Mouse (Mus musculus): ENCODE results near the gene Slc2a10. TPM values are rescaled to one million over a fixed set of nuclear protein-coding genes. Genes with fewer than 3 reads are reported as not detected.

Slc2a10 gene
- polyA plus RNA-seq (2015; fragmentation: Nextera tagmentation; extraction: Ambion mirVana): 7.2 and 8.1 TPM in 2 replicates

DNA sequence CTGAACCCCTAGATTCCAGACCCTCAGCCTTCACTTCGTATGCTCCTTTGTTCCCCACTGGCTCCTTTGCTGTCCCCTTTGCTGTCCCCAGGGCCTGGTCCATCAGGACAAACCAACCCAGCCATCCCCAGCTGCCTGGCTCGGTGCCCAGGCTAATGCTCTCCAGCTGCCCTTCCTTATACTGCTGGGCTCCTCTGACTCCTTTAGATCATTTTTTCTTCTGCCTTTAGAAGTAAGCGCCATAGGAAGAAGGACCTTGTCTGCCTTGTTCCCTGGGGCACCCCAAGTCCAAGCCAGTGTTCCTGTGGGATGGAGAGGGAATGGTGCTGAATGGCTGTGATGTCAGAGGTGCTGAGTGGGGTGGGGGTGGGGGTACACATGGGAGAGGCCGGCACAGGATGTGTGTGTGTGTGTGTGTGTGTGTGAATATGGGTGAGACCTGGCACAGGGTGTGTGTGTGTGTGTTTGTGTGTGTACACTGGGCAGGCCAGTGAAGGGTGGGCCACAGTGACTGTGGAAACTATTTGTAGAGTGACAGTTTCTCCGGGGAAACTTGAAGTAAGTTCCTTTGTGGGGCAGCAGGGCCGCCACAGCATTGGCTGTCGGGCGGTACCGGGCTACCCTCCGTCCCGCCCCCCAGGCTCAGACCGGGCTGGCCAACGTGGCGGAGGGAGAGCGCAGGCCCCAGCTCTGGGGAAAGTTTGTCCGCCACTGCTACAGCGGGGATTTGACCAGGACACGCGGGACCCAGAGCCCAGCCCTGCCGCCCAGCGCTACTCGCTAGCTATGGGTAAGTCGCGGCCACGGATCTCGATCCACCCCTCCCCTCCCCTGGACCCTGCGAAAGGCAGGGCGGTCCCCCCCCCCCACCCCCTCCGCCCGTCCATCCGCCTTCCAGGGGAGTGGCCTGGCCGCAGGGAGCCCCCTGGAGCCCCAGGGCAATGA is at the start of gene Slc2a10:
TSS of gene Slc2a10 (plus strand) at position 529 of the 945 bp plus-strand sequence.
- Histone ChIP-seq H3K9me3 (no peaks in the 10 kb centered on the region), H3K4me2 (peak within 1 kb of the TSS; percentile 74), H3K4me1 (peaks cover 26% of the 10 kb centered on the region), H3K9ac (peak within 1 kb of the TSS; percentile 52; the same call in 1 of the 2 replicates), H3K27me3 (replicated peaks) (no peaks in the 10 kb centered on the region), H3K4me3 (replicated peaks) (peak within 1 kb of the TSS; percentile 49), H3K27ac (peak within 1 kb of the TSS; percentile 63; the same call in 1 of the 2 replicates), H3K36me3 (no peaks in the 10 kb centered on the region)
- ATAC-seq (ENCODE audit: insufficient read depth, low FRiP score, low read depth): peak; percentile 77
- 6% methylated on average over 26 of the region's 32 CpGs for WGBS

DNA sequence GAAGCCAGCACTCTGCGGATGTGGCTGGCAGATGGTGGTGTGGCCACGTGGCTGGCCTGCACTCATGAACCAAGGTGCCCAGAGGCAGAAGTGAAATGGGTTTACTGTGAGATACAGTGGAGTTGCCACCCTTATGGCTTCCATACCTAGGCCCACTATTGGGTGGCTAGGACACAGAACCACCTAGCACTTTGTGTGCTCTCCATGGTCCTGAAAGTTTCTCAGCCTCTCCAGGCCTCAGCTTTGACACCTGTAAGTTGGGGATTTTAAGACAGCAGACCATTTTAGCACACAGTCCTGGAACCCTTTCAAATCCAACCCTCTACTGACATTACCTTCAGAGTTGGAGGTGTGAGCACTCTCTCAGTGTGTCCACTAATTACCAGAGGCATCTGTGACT is 46.9 kb upstream of the Slc2a10 start:
- Histone ChIP-seq H3K27me3 (replicated peaks) (no peaks in the 10 kb centered on the region), H3K36me3 (no peaks in the 10 kb centered on the region), H3K4me1 (no peaks in the 10 kb centered on the region), H3K27ac (no peak overlapping the region), H3K9ac (no peak overlapping the region), H3K9me3 (no peaks in the 10 kb centered on the region), H3K4me2 (no peak overlapping the region), H3K4me3 (replicated peaks) (no peak overlapping the region)
- ATAC-seq (ENCODE audit: insufficient read depth, low FRiP score, low read depth): no peak
- WGBS: 58% methylated on average over 2 of the region's 2 CpGs

- Histone ChIP-seq H3K4me3 (replicated peaks) (no peak overlapping the region), H3K36me3 (no peaks in the 10 kb centered on the region), H3K9ac (no peak overlapping the region), H3K9me3 (no peaks in the 10 kb centered on the region), H3K4me1 (no peaks in the 10 kb centered on the region), H3K27me3 (replicated peaks) (no peaks in the 10 kb centered on the region), H3K27ac (no peak overlapping the region), H3K4me2 (no peak overlapping the region)
- no peak for ATAC-seq (ENCODE audit: insufficient read depth, low FRiP score, low read depth)
- 58% methylated on average over 5 of the region's 5 CpGs for WGBS
These were observed 45.4 kb upstream of the Slc2a10 start for GRCm38 (mm10) chr2:165458189-165458588.

- Histone ChIP-seq H3K27ac (no peak overlapping the region), H3K4me2 (no peak overlapping the region), H3K4me1 (no peaks in the 10 kb centered on the region), H3K9ac (no peak overlapping the region), H3K4me3 (replicated peaks) (no peak overlapping the region), H3K27me3 (replicated peaks) (no peaks in the 10 kb centered on the region), H3K36me3 (no peaks in the 10 kb centered on the region), H3K9me3 (no peaks in the 10 kb centered on the region)
- WGBS: 16% methylated on average over 7 of the region's 7 CpGs
- ATAC-seq (ENCODE audit: insufficient read depth, low FRiP score, low read depth): no peak
These were observed 43.9 kb upstream of the Slc2a10 start for GRCm38 (mm10) chr2:165459663-165460062.

DNA sequence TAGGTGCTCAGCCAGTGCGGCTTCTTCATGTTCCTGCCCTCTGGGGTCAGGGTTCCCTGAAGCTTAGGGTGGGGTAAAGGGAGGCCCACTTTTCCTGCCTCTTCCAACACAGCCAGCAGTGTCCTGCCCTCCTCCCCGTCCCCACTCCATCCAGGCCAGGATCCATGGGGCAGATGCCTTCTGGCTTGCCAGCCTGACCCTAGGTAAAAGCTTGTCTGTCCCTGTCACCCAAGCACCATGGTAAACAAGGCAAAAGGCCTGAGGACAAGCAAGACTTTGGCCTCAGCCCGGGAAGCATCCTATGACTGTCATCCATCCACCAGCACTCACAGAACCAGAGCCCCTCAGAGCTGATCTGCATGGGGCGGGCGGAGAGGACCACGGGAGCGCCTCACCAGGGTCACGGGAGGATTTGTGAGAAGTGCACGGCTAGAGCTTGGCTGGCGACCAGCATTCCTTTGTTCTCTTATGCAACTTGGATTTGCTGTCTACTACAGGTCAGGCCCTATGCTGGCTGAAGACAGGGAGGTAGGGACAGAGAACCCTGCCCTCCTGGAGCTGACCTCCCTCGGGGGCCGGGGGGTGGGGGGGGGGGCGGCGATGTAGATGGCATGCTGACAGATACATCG is 35.6 kb upstream of the Slc2a10 start:
- Histone ChIP-seq H3K4me3 (replicated peaks) (no peak overlapping the region), H3K9me3 (no peaks in the 10 kb centered on the region), H3K4me2 (no peak overlapping the region), H3K9ac (no peak overlapping the region), H3K36me3 (no peaks in the 10 kb centered on the region), H3K4me1 (no peaks in the 10 kb centered on the region), H3K27me3 (replicated peaks) (peaks cover 19% of the 10 kb centered on the region; the same call in 1 of the 2 replicates), H3K27ac (no peak overlapping the region)
- ATAC-seq (ENCODE audit: insufficient read depth, low FRiP score, low read depth): no peak
- 55% methylated on average over 15 of the region's 15 CpGs for WGBS

- Histone ChIP-seq H3K27ac (no peak overlapping the region), H3K36me3 (no peaks in the 10 kb centered on the region), H3K27me3 (replicated peaks) (peaks cover 31% of the 10 kb centered on the region; the same call in 1 of the 2 replicates), H3K4me2 (no peak overlapping the region), H3K9me3 (no peaks in the 10 kb centered on the region), H3K9ac (no peak overlapping the region), H3K4me1 (no peaks in the 10 kb centered on the region), H3K4me3 (replicated peaks) (no peak overlapping the region)
- 23% methylated on average over 5 of the region's 5 CpGs for WGBS
- ATAC-seq (ENCODE audit: insufficient read depth, low FRiP score, low read depth): no peak
These were observed 33.4 kb upstream of the Slc2a10 start for GRCm38 (mm10) chr2:165470167-165470566.

GRCm38 (mm10) chr2:165471943-165472342 is 31.6 kb upstream of the Slc2a10 start:
- H3K9ac ChIP-seq: no peak overlapping the region
- no peaks in the 10 kb centered on the region for H3K9me3 ChIP-seq
- no peak overlapping the region for H3K4me3 ChIP-seq (replicated peaks)
- no peak overlapping the region for H3K4me2 ChIP-seq
- ATAC-seq (ENCODE audit: insufficient read depth, low FRiP score, low read depth): no peak
- peaks cover 31% of the 10 kb centered on the region; the same call in 1 of the 2 replicates for H3K27me3 ChIP-seq (replicated peaks)
- no peaks in the 10 kb centered on the region for H3K36me3 ChIP-seq
- 62% methylated on average over 11 of the region's 11 CpGs for WGBS
- H3K4me1 ChIP-seq: no peaks in the 10 kb centered on the region
- no peak overlapping the region for H3K27ac ChIP-seq

GRCm38 (mm10) chr2:165473003-165473402 is 30.6 kb upstream of the Slc2a10 start, which contains the start of gene Slc13a3:
Slc13a3 (minus strand) TSS chr2:165473230.
- Histone ChIP-seq H3K4me2 (peak within 1 kb of the TSS; percentile 44), H3K36me3 (no peaks in the 10 kb centered on the region), H3K9me3 (no peaks in the 10 kb centered on the region), H3K4me1 (no peaks in the 10 kb centered on the region), H3K27me3 (replicated peaks) (peaks cover 31% of the 10 kb centered on the region; the same call in 1 of the 2 replicates), H3K27ac (no peak within 1 kb of the TSS), H3K4me3 (replicated peaks) (peak within 1 kb of the TSS; percentile 10; the same call in 1 of the 2 replicates), H3K9ac (no peak within 1 kb of the TSS)
- ATAC-seq (ENCODE audit: insufficient read depth, low FRiP score, low read depth): 0 out of 2 replicates have a peak, but pooled peaks have one; percentile 26
- 4% methylated on average over 35 of the region's 35 CpGs for whole genome bisulfite sequencing

- H3K9me3 ChIP-seq: no peaks in the 10 kb centered on the region
- H3K27ac ChIP-seq: no peak overlapping the region
- no peak for ATAC-seq (ENCODE audit: insufficient read depth, low FRiP score, low read depth)
- H3K27me3 ChIP-seq (replicated peaks): peaks cover 31% of the 10 kb centered on the region; the same call in 1 of the 2 replicates
- H3K4me2 ChIP-seq: no peak overlapping the region
- H3K4me3 ChIP-seq (replicated peaks): no peak overlapping the region
- H3K36me3 ChIP-seq: no peaks in the 10 kb centered on the region
- 75% methylated on average over 7 of the region's 7 CpGs for WGBS
- H3K4me1 ChIP-seq: no peaks in the 10 kb centered on the region
- no peak overlapping the region for H3K9ac ChIP-seq
These were observed 28.2 kb upstream of the Slc2a10 start for GRCm38 (mm10) chr2:165475412-165475811.

DNA sequence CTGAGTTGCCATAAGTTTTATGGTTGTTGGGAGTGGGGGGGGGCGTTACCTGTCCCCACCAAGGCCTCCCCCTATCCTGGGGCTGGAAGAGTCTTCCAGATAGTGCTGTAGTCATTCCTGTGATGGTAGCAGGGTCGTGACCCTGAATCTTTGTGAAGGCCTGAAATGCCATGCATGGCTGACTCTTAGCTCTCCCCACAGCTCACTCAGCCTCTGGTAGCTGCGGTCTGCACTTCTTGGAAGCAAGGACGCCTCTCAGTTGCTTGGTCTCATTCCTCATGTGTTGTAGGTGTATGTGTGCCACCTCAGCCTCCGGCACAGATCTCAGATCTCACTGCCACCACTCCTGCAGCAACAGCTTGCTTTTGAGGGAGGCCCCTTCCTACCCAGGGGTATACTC is 27.7 kb upstream of the Slc2a10 start:
- no peak for ATAC-seq (ENCODE audit: insufficient read depth, low FRiP score, low read depth)
- Histone ChIP-seq H3K9ac (no peak overlapping the region), H3K4me1 (no peaks in the 10 kb centered on the region), H3K27me3 (replicated peaks) (peaks cover 31% of the 10 kb centered on the region; the same call in 1 of the 2 replicates), H3K9me3 (no peaks in the 10 kb centered on the region), H3K36me3 (no peaks in the 10 kb centered on the region), H3K27ac (no peak overlapping the region), H3K4me2 (no peak overlapping the region), H3K4me3 (replicated peaks) (no peak overlapping the region)
- 74% methylated on average over 5 of the region's 5 CpGs for WGBS

DNA sequence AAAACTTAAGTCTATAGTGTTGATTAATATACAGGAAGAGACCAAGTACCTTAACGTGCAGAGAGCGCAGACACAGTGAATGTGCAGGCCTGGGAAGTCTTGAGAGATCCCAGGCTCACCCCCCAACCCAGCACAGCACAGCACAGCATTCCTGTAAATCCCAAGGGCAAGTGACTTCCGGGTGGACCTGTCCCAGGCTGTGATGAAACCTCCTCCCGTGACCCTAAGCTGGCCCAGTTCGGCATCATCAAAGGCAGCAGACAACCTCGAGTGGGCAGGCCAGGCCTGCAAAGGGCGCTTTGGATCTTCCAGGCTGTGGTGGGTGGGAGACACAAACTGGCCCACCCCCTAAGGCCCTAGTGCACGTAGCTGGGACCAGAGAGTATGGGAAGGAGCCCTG is 21.6 kb upstream of the Slc2a10 start:
- H3K4me2 ChIP-seq: no peak overlapping the region
- WGBS: 59% methylated on average over 8 of the region's 8 CpGs
- H3K4me3 ChIP-seq (replicated peaks): no peak overlapping the region
- no peaks in the 10 kb centered on the region for H3K27me3 ChIP-seq (replicated peaks)
- H3K4me1 ChIP-seq: no peaks in the 10 kb centered on the region
- H3K36me3 ChIP-seq: no peaks in the 10 kb centered on the region
- no peak overlapping the region for H3K27ac ChIP-seq
- no peak overlapping the region for H3K9ac ChIP-seq
- H3K9me3 ChIP-seq: no peaks in the 10 kb centered on the region
- no peak for ATAC-seq (ENCODE audit: insufficient read depth, low FRiP score, low read depth)

DNA sequence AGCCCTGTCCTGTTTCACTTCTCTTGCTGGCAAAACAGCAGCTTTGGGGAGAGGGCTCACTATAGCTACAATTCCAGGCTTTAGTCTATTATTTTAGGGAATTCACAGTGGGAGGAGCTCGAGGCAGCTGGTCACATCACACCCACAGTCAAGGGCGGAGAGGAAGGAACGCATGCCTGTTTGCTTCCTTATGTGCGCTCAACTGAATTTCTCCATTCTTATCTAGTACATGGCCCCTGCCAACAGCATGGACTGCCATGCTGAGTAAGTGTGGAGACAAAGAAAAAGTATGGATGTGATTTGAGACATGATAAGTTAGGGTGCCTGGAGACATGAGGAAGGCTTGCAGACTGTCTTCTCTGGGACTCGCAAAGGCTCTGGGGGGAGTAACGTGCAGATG is 19.4 kb upstream of the Slc2a10 start:
- H3K27ac ChIP-seq: no peak overlapping the region
- no peak overlapping the region for H3K4me3 ChIP-seq (replicated peaks)
- H3K36me3 ChIP-seq: peaks cover 10% of the 10 kb centered on the region
- no peaks in the 10 kb centered on the region for H3K9me3 ChIP-seq
- no peak for ATAC-seq (ENCODE audit: insufficient read depth, low FRiP score, low read depth)
- no peaks in the 10 kb centered on the region for H3K4me1 ChIP-seq
- WGBS: 47% methylated on average over 6 of the region's 6 CpGs
- H3K27me3 ChIP-seq (replicated peaks): no peaks in the 10 kb centered on the region
- H3K9ac ChIP-seq: no peak overlapping the region
- no peak overlapping the region for H3K4me2 ChIP-seq

Measured in stomach, embryonic 15.5 days (tissue).